Mouse (Mus musculus) heart, postnatal 4 days (tissue): ENCODE results near the gene Chrm3. TPM values are rescaled to one million over a fixed set of nuclear protein-coding genes. Genes with fewer than 3 reads are reported as not detected.

Experiments
- DNase-seq: peaks from one replicate; pipeline ENCODE4 v3.0.0; 2021
- microRNA-seq, 2 experiments: library from miRNA; unstranded; fragments of <30 nt; microRNA quantifications; one replicate each; pipeline ENCODE4 v1.2.0; 2021 to 2022
- total RNA-seq, 2 experiments: library from RNA; stranded (reverse); gene quantifications; 2 replicates each; pipeline ENCODE4 v1.2.3; 2021

Chrm3 gene
- total RNA-seq, 2 experiments from 2014 or later = 1.6 to 1.8 TPM

GRCm38 (mm10) chr13:9889954-9890353 lies 470.7 kb downstream of the Chrm3 start:
- DNase-seq = no peak

GRCm38 (mm10) chr13:9888284-9888683 lies 472.4 kb downstream of the Chrm3 start:
- no peak for DNase-seq

- DNase-seq = no peak
Measured at GRCm38 (mm10) chr13:9887261-9887660, 473.4 kb downstream of the Chrm3 start.

GRCm38 (mm10) chr13:9886465-9887135 lies 474.0 kb downstream of the Chrm3 start:
- DNase-seq = peak; percentile 16

- DNase-seq = peak; percentile 80
Measured at GRCm38 (mm10) chr13:9882362-9883282, 478.0 kb downstream of the Chrm3 start.

GRCm38 (mm10) chr13:9881930-9882329 lies 478.7 kb downstream of the Chrm3 start:
- DNase-seq = no peak

- DNase-seq = no peak
Measured at GRCm38 (mm10) chr13:9880401-9880800, 480.2 kb downstream of the Chrm3 start.

- no peak for DNase-seq
Measured at GRCm38 (mm10) chr13:9878596-9879010, 482.0 kb downstream of the Chrm3 start.

GRCm38 (mm10) chr13:9873377-9873776 lies 487.3 kb downstream of the Chrm3 start:
- no peak for DNase-seq

- no peak for DNase-seq
Measured at GRCm38 (mm10) chr13:9866161-9866560, 494.5 kb downstream of the Chrm3 start.

GRCm38 (mm10) chr13:9847515-9847914 lies 513.1 kb downstream of the Chrm3 start:
- no peak for DNase-seq

- DNase-seq = peak; percentile 74
Measured at GRCm38 (mm10) chr13:9846543-9847434, 513.9 kb downstream of the Chrm3 start.

GRCm38 (mm10) chr13:9834146-9834679 lies 526.4 kb downstream of the Chrm3 start:
- peak; percentile 82 for DNase-seq

GRCm38 (mm10) chr13:9826227-9826626 lies 534.4 kb downstream of the Chrm3 start:
- DNase-seq = peak; percentile 44

Small RNA genes within 50 kb of the gene (microRNA-seq; reads per million reads assigned to microRNA genes)
- gene Gm24187 = 0 reads per million in 2 experiments
